Mouse (Mus musculus) CD4-positive, CD25-positive, alpha-beta regulatory T cell, adult 4 months (primary cell): ENCODE results near the gene Asb6. TPM values are rescaled to one million over a fixed set of nuclear protein-coding genes. Genes with fewer than 3 reads are reported as not detected.

Experiments used
- ATAC-seq: one replicate; pipeline ENCODE4 v1.8.0; 2017
- polyA plus RNA-seq, 2 experiments: library from polyadenylated mRNA; unstranded; fragments of 100-300 nt; shearing (Covaris generic); gene quantifications; one replicate each; pipeline ENCODE4 v1.2.1; 2017

The Asb6 gene
- polyA plus RNA-seq, 2 experiments from 2014 or later = 33.1 to 65.6 TPM

DNA sequence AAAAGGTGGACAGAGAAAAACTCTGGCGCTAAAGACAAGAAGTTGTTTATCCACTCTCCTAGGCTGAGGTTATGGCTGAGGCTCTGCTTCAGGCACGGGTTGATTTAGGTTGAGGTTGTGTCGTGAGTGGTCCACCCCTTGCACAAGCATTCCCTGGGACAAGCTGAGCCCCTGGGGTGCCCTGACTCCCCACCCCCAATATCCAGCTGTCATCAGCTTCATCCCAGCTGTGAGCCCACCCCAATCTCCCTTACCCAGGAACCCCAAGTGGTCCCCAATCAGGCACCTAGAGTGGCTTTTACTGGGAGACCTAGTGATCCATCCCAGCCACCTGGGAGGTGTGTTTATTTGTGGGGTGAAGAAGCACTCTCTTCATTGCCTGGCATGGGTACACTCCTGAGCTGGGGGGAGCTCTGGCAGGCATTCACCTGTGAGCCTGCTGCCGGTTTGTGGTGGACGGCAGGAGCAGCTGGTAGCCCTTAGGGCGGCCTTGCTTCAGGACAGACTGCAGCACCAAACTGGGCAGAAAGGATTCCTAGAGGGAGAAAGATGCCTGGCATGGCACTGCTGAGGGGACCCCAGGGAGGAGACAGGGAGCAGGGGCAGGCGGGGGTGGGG is 34.8 kb downstream of the Asb6 start:
- no peak for ATAC-seq

GRCm38 (mm10) chr2:30794179-30795108 is 35.7 kb downstream of the Asb6 start:
- ATAC-seq = peak; percentile 79

DNA sequence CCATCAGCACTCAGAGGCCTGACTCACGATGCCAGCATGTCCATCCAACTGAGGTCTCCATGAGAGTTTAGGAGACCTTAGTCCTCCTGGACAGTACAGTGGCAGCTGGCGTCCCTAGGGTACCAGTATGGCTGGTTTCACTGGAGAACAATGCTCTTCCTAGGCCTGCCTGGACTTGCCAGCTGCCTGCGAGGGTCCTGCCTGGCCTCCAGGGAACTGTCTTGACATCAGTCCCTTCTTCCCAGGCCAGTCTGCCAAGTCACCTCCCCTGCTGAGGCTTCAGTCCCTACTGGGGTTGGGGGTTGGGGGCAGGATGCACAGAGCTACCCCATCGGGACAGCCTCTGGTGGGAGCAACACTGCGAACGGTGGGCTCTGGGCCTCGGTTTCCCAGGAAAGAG is 38.1 kb downstream of the Asb6 start:
- ATAC-seq = no peak

DNA sequence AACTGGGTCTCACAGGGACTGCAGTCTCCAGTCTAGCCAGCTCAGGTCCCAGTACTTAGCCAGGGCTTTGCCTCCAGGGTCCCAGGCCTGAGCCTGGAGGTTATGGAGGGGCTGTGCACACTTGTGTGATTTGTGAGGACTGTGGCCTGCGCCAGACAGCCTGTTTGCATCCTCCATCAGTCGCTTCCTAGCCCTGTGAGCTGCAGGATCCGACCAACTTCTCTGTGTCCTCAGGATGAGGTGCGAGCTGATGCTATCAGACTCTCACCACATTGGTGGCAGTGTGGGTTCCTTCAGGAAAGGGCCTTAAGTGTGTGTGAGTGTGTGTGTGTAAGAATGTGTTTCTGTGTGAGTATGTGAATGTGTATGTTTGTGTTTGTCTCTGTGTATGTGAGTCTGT is 42.7 kb downstream of the Asb6 start:
- ATAC-seq = no peak

GRCm38 (mm10) chr2:30784078-30784994 is 45.8 kb downstream of the Asb6 start:
- peak; percentile 54 for ATAC-seq

GRCm38 (mm10) chr2:30783346-30783745 is 46.8 kb downstream of the Asb6 start:
- ATAC-seq = no peak

DNA sequence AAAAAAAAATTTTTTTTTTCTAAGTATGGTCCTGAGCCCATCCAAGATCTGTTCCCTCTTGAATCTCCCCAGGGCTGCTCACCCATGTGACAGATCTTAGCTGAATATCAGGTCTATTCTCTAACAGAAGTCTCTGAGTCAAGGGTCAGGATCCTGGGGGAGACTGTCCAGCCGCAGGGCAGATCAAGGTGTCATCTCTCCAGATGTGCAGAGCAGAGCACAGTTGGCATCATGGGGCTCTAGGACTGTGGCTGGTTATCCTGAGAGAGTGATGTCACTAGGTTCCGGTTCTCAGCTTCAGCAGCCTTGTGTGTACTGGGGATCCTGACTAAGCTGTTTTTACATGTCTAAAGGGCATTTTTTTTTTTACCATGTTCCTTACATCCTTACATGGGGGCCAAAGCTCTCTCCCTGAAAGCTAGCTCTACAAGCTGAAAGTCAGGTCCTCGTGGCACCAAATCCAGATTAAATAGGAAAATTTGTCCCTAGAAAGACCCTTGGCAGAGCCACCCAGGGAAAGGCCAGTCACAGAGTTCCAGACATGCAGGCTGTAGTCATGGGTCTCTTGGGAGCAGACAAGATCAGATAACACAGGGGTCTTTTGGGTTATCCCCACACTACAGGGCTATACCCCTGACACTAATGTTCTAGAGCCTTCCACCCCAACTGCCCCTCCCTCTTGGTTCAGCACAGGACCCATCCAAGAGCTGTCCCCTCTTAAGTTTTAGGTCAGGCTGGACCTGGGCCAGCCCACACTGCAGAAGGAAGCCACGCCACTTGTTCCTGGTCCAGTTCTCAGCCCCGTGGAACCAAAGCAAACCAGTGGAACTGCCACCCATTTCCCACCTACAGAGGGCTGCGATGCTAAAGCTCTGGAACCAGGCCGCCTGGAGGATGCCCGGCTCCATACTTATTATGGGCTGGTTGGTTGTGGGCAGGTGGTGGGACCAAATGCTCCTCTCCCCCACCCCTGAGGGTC is 47.5 kb downstream of the Asb6 start:
- ATAC-seq = no peak

DNA sequence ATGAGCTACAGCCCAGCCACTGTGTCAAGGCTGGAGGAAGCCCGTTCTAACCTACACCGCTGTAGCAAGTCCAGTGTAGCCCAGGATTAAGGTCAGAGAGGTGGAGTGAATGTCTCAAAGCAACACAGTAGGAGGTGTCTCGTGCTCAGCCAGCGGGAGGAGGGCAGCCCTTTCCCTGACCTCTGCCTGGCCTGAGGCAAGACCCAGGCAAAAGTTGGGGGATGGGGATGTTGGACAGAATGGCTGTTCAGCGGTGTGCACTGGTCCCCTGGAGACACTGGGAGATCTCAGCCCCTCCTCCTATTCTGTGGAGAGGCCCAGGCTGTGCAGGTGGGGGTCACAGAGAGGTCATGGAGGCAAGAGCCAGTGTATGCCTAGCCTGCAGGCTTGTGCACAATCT is 50.9 kb downstream of the Asb6 start:
- ATAC-seq = no peak

GRCm38 (mm10) chr2:30778235-30778634 is 51.9 kb downstream of the Asb6 start:
- ATAC-seq = no peak

DNA sequence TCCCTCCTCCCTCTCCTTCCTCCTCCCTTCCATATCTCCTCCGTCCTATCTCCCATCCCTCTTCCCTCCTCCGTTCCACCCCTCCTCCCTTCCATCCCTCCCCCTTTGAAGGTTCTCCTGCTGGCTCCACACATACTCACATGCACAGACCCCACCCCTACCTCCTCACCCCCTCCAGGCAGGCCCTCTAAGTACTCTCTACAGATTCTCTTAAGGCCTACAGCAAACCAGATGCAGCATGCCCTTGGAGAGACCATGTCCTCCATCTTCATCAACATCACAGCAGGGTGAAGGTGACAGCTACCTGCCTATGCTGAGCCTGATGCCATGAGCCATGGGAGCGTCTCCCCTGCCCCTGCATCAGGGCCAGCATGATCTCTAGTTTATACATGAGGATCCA is 52.9 kb downstream of the Asb6 start:
- no peak for ATAC-seq

GRCm38 (mm10) chr2:30775955-30776354 is 54.2 kb downstream of the Asb6 start:
- no peak for ATAC-seq

DNA sequence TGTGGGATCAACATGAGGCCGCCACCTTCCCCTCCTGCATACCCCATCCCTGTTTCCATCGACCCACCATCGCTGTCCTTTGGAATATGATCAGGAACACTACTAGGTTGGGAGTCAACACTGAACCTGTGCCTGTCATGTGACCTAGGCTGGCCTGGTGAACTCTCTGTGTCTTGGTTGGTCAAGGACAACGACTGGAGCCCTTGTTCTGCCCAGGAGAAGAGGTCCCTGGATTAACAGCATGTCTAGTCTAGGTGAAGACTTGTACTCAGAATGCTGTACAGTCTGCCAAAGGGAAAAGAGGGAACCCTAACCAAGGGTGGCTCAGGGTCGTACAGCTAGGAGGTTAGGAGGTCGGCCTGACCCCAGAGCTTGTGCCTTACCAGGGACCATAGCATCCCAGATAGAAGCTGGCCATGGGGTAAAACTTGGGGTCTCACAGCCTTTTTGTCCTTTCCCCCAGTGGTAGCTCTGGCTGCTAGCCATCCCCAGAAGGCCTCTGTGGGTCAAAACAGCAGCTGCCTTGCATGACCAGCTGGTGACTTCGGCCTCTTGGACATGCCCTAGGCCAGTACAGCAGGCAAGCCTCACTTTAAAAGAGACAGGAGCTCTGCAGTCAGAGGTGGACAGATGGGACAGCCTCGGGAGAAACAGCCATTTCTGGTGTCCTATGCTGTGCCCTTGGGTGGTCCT is 56.7 kb downstream of the Asb6 start:
- no peak for ATAC-seq

Other genes with a start within 250 kb of the Asb6 start
- gene Cstad, start 235.3 kb downstream of the Asb6 start, polyA plus RNA-seq = 1 to 10 TPM; 2.0 to 5.4 TPM
- under 1 TPM in 1 of 2 experiments, not detected in 1; 0.62 TPM for gene 1700001O22Rik, start 26.7 kb downstream of the Asb6 start, polyA plus RNA-seq
- 10 to 100 TPM; 30.5 to 44.9 TPM for gene Ntmt1, start 22.5 kb downstream of the Asb6 start, polyA plus RNA-seq
- gene Prrx2, start 4.6 kb upstream of the Asb6 start, polyA plus RNA-seq = not detected
- not detected for gene Ptges, start 99.5 kb upstream of the Asb6 start, polyA plus RNA-seq
- 10 to 100 TPM; 24.5 to 25.6 TPM for gene Tor1b, start 122.6 kb upstream of the Asb6 start, polyA plus RNA-seq
- 10 to 100 TPM; 66.2 to 86.1 TPM for gene Tor1a, start 137.6 kb upstream of the Asb6 start, polyA plus RNA-seq
- 100 to 1,000 TPM in 1 of 2 experiments, 10 to 100 TPM in 1; 86.1 to 107 TPM for gene BC005624, start 151.9 kb upstream of the Asb6 start, polyA plus RNA-seq
- 10 to 100 TPM; 11.0 to 25.8 TPM for gene Usp20, start 151.9 kb upstream of the Asb6 start, polyA plus RNA-seq